32 mouse cellular contexts compared by ENCODE assay signal in the genomic region with DNA sequence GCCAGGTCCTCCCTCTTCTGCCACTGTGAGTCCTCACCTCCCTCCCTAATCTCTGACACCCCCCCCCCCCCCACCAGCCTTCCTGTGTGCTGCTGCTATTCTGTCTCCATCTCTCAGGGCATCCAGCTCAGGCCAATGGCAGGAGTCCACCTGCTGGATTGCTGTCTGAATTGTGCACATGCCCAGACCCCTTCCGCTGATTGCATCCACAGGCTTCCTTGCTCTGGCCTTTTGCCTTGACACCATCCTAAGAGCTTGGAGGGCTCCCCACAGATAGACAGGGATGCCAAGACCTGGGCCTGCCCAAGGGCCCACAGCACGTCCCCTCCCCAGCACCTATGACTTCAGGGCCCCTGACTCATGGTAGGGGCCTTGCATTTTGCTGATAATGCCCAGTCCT. TPM values are rescaled to one million over a fixed set of nuclear protein-coding genes. Genes with fewer than 3 reads are reported as not detected.
DNase-seq lines count a peak whose midpoint lies in the region; ATAC-seq and TF ChIP-seq lines count a peak whose summit lies in the region.
"Had no signal": no experiment of that assay in that cellular context is flagged by ENCODE, and none has a peak within 500 bp of the region (broad histone marks: within the 10 kb centered on the region; RNA-seq: fewer than 3 reads in every experiment).

No protein-coding gene starts in this region.

- intact Hi-C loops in heart, adult 2 months (cut with DNase I) = no loop called here

- peaks cover 7 to 19% of the 10 kb centered on the region in 2 experiments; a peak in 3 of 4 replicates for H3K4me1 ChIP-seq in heart, embryonic 14.5 days (ENCODE audit: control insufficient read depth in 2 of 2, insufficient read depth in 2 of 2, low read length in 2 of 2)
- H3K4me1 ChIP-seq in heart, adult 2 months (ENCODE audit: control insufficient read depth, insufficient read depth, low read length) = no peaks in the 10 kb centered on the region
- H3K4me1 ChIP-seq in stomach, embryonic 16.5 days (ENCODE audit: control insufficient read depth, insufficient read depth, low read length) = no peaks in the 10 kb centered on the region
- H3K4me1 ChIP-seq in stomach, postnatal 0 days (replicated peaks; ENCODE audit: control insufficient read depth, insufficient read depth) = no peaks in the 10 kb centered on the region
- 0 out of 2 replicates have a peak, but pooled peaks cover 2% of the 10 kb centered on the region for H3K4me1 ChIP-seq in embryonic facial prominence, embryonic 12.5 days
- H3K4me1 ChIP-seq: embryonic facial prominence, embryonic 15.5 days; liver, embryonic 15.5 days had no signal

- no peak for ATAC-seq in heart, embryonic 14.5 days (ENCODE audit: insufficient number of reproducible peaks, insufficient read depth, low FRiP score, low read depth)
- no peak for ATAC-seq in stomach, embryonic 16.5 days (ENCODE audit: insufficient read depth, low FRiP score)
- ATAC-seq in stomach, postnatal 0 days (ENCODE audit: low FRiP score, low TSS enrichment) = no peak
- ATAC-seq in embryonic facial prominence, embryonic 12.5 days (ENCODE audit: insufficient number of reproducible peaks, insufficient read depth, low FRiP score, low TSS enrichment) = no peak
- ATAC-seq: forebrain, embryonic 14.5 days; intestine, postnatal 0 days had no signal

- H3K36me3 ChIP-seq in heart, embryonic 14.5 days (ENCODE audit: control insufficient read depth, insufficient read depth, low read length) = no peaks in the 10 kb centered on the region
- H3K36me3 ChIP-seq in heart, adult 2 months (ENCODE audit: control insufficient read depth, insufficient read depth, low read length) = no peaks in the 10 kb centered on the region
- no peaks in the 10 kb centered on the region for H3K36me3 ChIP-seq in stomach, embryonic 16.5 days (ENCODE audit: control insufficient read depth, insufficient read depth, low read length)
- H3K36me3 ChIP-seq in stomach, postnatal 0 days (ENCODE audit: control insufficient read depth, insufficient read depth, low read length) = no peaks in the 10 kb centered on the region
- no peaks in the 10 kb centered on the region for H3K36me3 ChIP-seq in embryonic facial prominence, embryonic 12.5 days
- H3K36me3 ChIP-seq: embryonic facial prominence, embryonic 15.5 days; G1E; limb, embryonic 12.5 days; liver, embryonic 15.5 days; neural tube, embryonic 12.5 days had no signal

- H3K27me3 ChIP-seq in heart, embryonic 14.5 days (ENCODE audit: control insufficient read depth, insufficient read depth, low read length) = no peaks in the 10 kb centered on the region
- no peaks in the 10 kb centered on the region for H3K27me3 ChIP-seq in heart, adult 2 months (ENCODE audit: control insufficient read depth, insufficient read depth, low read length)
- no peaks in the 10 kb centered on the region for H3K27me3 ChIP-seq in stomach, embryonic 16.5 days (ENCODE audit: control insufficient read depth, insufficient read depth, low read length)
- H3K27me3 ChIP-seq in stomach, postnatal 0 days (ENCODE audit: control insufficient read depth, insufficient read depth, low read length) = no peaks in the 10 kb centered on the region
- no peaks in the 10 kb centered on the region for H3K27me3 ChIP-seq in embryonic facial prominence, embryonic 12.5 days
- H3K27me3 ChIP-seq: embryonic facial prominence, embryonic 15.5 days; limb, embryonic 12.5 days; liver, embryonic 15.5 days; neural tube, embryonic 12.5 days had no signal

- H3K9me3 ChIP-seq in heart, embryonic 14.5 days (ENCODE audit: control insufficient read depth, low read length) = no peaks in the 10 kb centered on the region
- no peaks in the 10 kb centered on the region for H3K9me3 ChIP-seq in stomach, embryonic 16.5 days (replicated peaks; ENCODE audit: control insufficient read depth, low read length)
- H3K9me3 ChIP-seq in stomach, postnatal 0 days (ENCODE audit: control insufficient read depth, low read length) = no peaks in the 10 kb centered on the region
- H3K9me3 ChIP-seq in embryonic facial prominence, embryonic 12.5 days = no peaks in the 10 kb centered on the region
- H3K9me3 ChIP-seq: embryonic facial prominence, embryonic 15.5 days; G1E; limb, embryonic 12.5 days; liver, embryonic 15.5 days; neural tube, embryonic 12.5 days had no signal

- no peaks in the 10 kb centered on the region for H3K79me2 ChIP-seq in heart, adult 2 months (replicated peaks; ENCODE audit: control insufficient read depth, insufficient read depth, low read length)

- no peak for TF ChIP-seq EP300 in heart, adult 2 months (IDR thresholded peaks at IDR 0.05; ENCODE audit: insufficient read depth, low read depth, low read length)
- TF ChIP-seq EP300 in stomach, postnatal 0 days (optimal IDR thresholded peaks at IDR 0.05) = no peak

- no peak overlapping the region for H3K4me2 ChIP-seq in heart, embryonic 14.5 days (ENCODE audit: low read length)
- H3K4me2 ChIP-seq in stomach, embryonic 16.5 days (ENCODE audit: low read depth, low read length) = no peak overlapping the region
- H3K4me2 ChIP-seq in stomach, postnatal 0 days (replicated peaks; ENCODE audit: low read depth) = no peak overlapping the region
- H3K4me2 ChIP-seq in embryonic facial prominence, embryonic 12.5 days (replicated peaks) = no peak overlapping the region
- H3K4me2 ChIP-seq: embryonic facial prominence, embryonic 15.5 days; limb, embryonic 12.5 days; liver, embryonic 15.5 days; lung, embryonic 14.5 days; midbrain, embryonic 11.5 days; neural tube, embryonic 12.5 days had no signal

- no peak for TF ChIP-seq CTCF in heart, adult 2 months (IDR thresholded peaks at IDR 0.05)
- TF ChIP-seq CTCF in stomach, postnatal 0 days (IDR thresholded peaks at IDR 0.05; ENCODE audit: low read depth) = no peak

- peak; percentile 38 for DNase-seq in gastrocnemius, postnatal 10 days
- no peak for DNase-seq in gastrocnemius, adult 8-10 months (ENCODE audit: low spot score in 2 of 2)
- no peak for DNase-seq in heart, adult 2 months
- DNase-seq in stomach, postnatal 0 days (ENCODE audit: low spot score) = no peak
- no peak for DNase-seq in kidney, adult 11 months
- DNase-seq: adrenal gland, adult 8-10 months; cerebellum, adult 11-12 months; cerebellum, adult 9-11 months; embryo, embryonic 11 days; heart, adult 11 months; kidney, postnatal 14 days; lung, embryonic 14.5 days; lung, postnatal 14 days; right cerebral cortex, adult 18-20 months; spleen, adult 18-20 months; thymus, adult 2 months; thymus, postnatal 36 days had no signal

- no peak for TF ChIP-seq POLR2A in heart, adult 2 months (IDR thresholded peaks at IDR 0.05; ENCODE audit: insufficient read depth, low read depth, low read length)

- no peak overlapping the region for H3K9ac ChIP-seq in heart, embryonic 14.5 days (ENCODE audit: low read length)
- no peak overlapping the region for H3K9ac ChIP-seq in heart, adult 2 months (ENCODE audit: low read depth, low read length)
- H3K9ac ChIP-seq in stomach, embryonic 16.5 days (ENCODE audit: low read length) = peak overlapping the region; percentile 31; the same call in 1 of the 2 replicates
- H3K9ac ChIP-seq in stomach, postnatal 0 days (ENCODE audit: low read length) = no peak overlapping the region
- no peak overlapping the region for H3K9ac ChIP-seq in embryonic facial prominence, embryonic 12.5 days
- H3K9ac ChIP-seq: embryonic facial prominence, embryonic 15.5 days; limb, embryonic 12.5 days; liver, embryonic 15.5 days; lung, embryonic 14.5 days; neural tube, embryonic 12.5 days had no signal

- WGBS in heart, embryonic 14.5 days = 63% methylated on average over 2 of the region's 2 CpGs
- WGBS in heart, adult 2 months = 66% methylated on average over 2 of the region's 2 CpGs
- WGBS in stomach, embryonic 16.5 days = 64% methylated on average over 2 of the region's 2 CpGs
- 72% methylated on average over 2 of the region's 2 CpGs for WGBS in stomach, postnatal 0 days
- WGBS in embryonic facial prominence, embryonic 12.5 days = 71% methylated on average over 2 of the region's 2 CpGs

- no peak overlapping the region for H3K4me3 ChIP-seq in heart, embryonic 14.5 days (ENCODE audit: control insufficient read depth in 1 of 2, insufficient read depth in 1 of 2, low read depth in 1 of 2, low read length in 2 of 2)
- H3K4me3 ChIP-seq in heart, adult 2 months = no peak overlapping the region
- no peak overlapping the region for H3K4me3 ChIP-seq in stomach, embryonic 16.5 days (replicated peaks; ENCODE audit: low read length)
- no peak overlapping the region for H3K4me3 ChIP-seq in stomach, postnatal 0 days (ENCODE audit: low read depth, low read length)
- no peak overlapping the region for H3K4me3 ChIP-seq in embryonic facial prominence, embryonic 12.5 days
- H3K4me3 ChIP-seq: embryonic facial prominence, embryonic 15.5 days; left cerebral cortex, adult 2 months; limb, embryonic 12.5 days; liver, embryonic 15.5 days; myocyte; neural tube, embryonic 12.5 days had no signal

- 0 out of 4 replicates have a peak overlapping the region, but pooled peaks have one; percentile 9 to 10 for H3K27ac ChIP-seq in heart, embryonic 14.5 days (replicated peaks in 1 of 2; ENCODE audit: control insufficient read depth in 1 of 2, insufficient read depth in 1 of 2, low read depth in 2 of 2, low read length in 2 of 2)
- no peak overlapping the region for H3K27ac ChIP-seq in heart, adult 2 months
- H3K27ac ChIP-seq in stomach, embryonic 16.5 days (ENCODE audit: low read length) = no peak overlapping the region
- no peak overlapping the region for H3K27ac ChIP-seq in stomach, postnatal 0 days (replicated peaks)
- 0 out of 2 replicates have a peak overlapping the region, but pooled peaks have one; percentile 18 for H3K27ac ChIP-seq in embryonic facial prominence, embryonic 12.5 days
- H3K27ac ChIP-seq: embryonic facial prominence, embryonic 15.5 days; left cerebral cortex, adult 2 months; limb, embryonic 12.5 days; liver, embryonic 15.5 days; neural tube, embryonic 12.5 days had no signal

RNA-seq across cellular contexts. Expression of gene Pick1, which starts 18.6 kb away (rescaled TPM):
- 10 to 100 TPM; 21.4 to 24.8 TPM for total RNA-seq in gastrocnemius, postnatal 10 days (2021)
- 10 to 100 TPM; 30.0 to 34.8 (median 32.4) TPM for total RNA-seq in gastrocnemius, adult 8-10 months (2022)
- polyA plus RNA-seq in heart, embryonic 14.5 days (2014; fragmentation: Nextera tagmentation; extraction: Ambion mirVana) = 19.2 and 24.5 TPM in 2 replicates
- total RNA-seq in heart, adult 2 months (2021) = 10 to 100 TPM; 21.3 to 24.0 TPM
- polyA plus RNA-seq in heart, adult 2 months (2012; rRNA removed) = 27.7 and 35.5 TPM in 2 replicates
- 55.0 and 58.7 TPM in 2 replicates for polyA plus RNA-seq in stomach, embryonic 16.5 days (2015; fragmentation: Nextera tagmentation; extraction: Ambion mirVana)
- 25.7 and 26.7 TPM in 2 replicates for polyA plus RNA-seq in stomach, postnatal 0 days (2015; fragmentation: Nextera tagmentation; extraction: Ambion mirVana)
- 60.2 and 60.7 TPM in 2 replicates for polyA plus RNA-seq in embryonic facial prominence, embryonic 12.5 days (2016; fragmentation: Nextera tagmentation; extraction: Ambion mirVana)

RNA-seq across cellular contexts. Expression of gene Gm49486, which starts 18.8 kb away (rescaled TPM):
- total RNA-seq in gastrocnemius, postnatal 10 days (2021) = under 1 TPM; 0.45 to 0.54 TPM
- total RNA-seq in gastrocnemius, adult 8-10 months (2022) = under 1 TPM; 0.24 to 0.72 (median 0.36) TPM
- polyA plus RNA-seq in heart, embryonic 14.5 days (2014; fragmentation: Nextera tagmentation; extraction: Ambion mirVana) = 0.63 and 0.84 TPM in 2 replicates
- 1 to 10 TPM in 1 of 2 experiments, under 1 TPM in 1; 0.61 to 1.4 TPM for total RNA-seq in heart, adult 2 months (2021)
- polyA plus RNA-seq in heart, adult 2 months (2012; rRNA removed) = 0.39 and 0.59 TPM in 2 replicates
- polyA plus RNA-seq in stomach, embryonic 16.5 days (2015; fragmentation: Nextera tagmentation; extraction: Ambion mirVana) = 0.23 and 0.55 TPM in 2 replicates
- polyA plus RNA-seq in stomach, postnatal 0 days (2015; fragmentation: Nextera tagmentation; extraction: Ambion mirVana) = 0.23 and 0.27 TPM in 2 replicates
- 0.78 and 0.90 TPM in 2 replicates for polyA plus RNA-seq in embryonic facial prominence, embryonic 12.5 days (2016; fragmentation: Nextera tagmentation; extraction: Ambion mirVana)
- total RNA-seq: adrenal gland, adult 8-10 months; hematopoietic stem cell, adult 5-6 weeks; liver, adult 2 months had no signal
- polyA plus RNA-seq: G1E; liver, adult 2 months; liver, embryonic 15.5 days had no signal

RNA-seq across cellular contexts. Expression of gene Slc16a8, which starts 44.2 kb away (rescaled TPM):
- under 1 TPM in 1 of 2 experiments, not detected in 1; 0.14 TPM for total RNA-seq in gastrocnemius, postnatal 10 days (2021)
- under 1 TPM; 0.15 to 0.85 (median 0.16) TPM for total RNA-seq in gastrocnemius, adult 8-10 months (2022)
- polyA plus RNA-seq in heart, embryonic 14.5 days (2014; fragmentation: Nextera tagmentation; extraction: Ambion mirVana) = 0.28 and 0.75 TPM in 2 replicates
- under 1 TPM; 0.16 to 0.39 TPM for total RNA-seq in heart, adult 2 months (2021)
- polyA plus RNA-seq in heart, adult 2 months (2012; rRNA removed) = 0.12 and 0.57 TPM in 2 replicates
- 0.15 TPM in 1 of 2 replicates, not detected in the other for polyA plus RNA-seq in stomach, embryonic 16.5 days (2015; fragmentation: Nextera tagmentation; extraction: Ambion mirVana)
- polyA plus RNA-seq in stomach, postnatal 0 days (2015; fragmentation: Nextera tagmentation; extraction: Ambion mirVana) = 0.10 and 0.12 TPM in 2 replicates
- polyA plus RNA-seq in embryonic facial prominence, embryonic 12.5 days (2016; fragmentation: Nextera tagmentation; extraction: Ambion mirVana) = 0.25 and 0.50 TPM in 2 replicates
- total RNA-seq: adrenal gland, adult 8-10 months; G1E; hematopoietic stem cell, adult 5-6 weeks; liver, adult 2 months had no signal
- polyA plus RNA-seq: G1E; intestine, postnatal 0 days; liver, adult 2 months; liver, embryonic 15.5 days had no signal

RNA-seq across cellular contexts. Expression of gene Sox10, which starts 45.3 kb away (rescaled TPM):
- total RNA-seq in gastrocnemius, postnatal 10 days (2021) = 1 to 10 TPM; 7.6 to 8.1 TPM
- under 1 TPM; 0.19 to 0.72 (median 0.64) TPM for total RNA-seq in gastrocnemius, adult 8-10 months (2022)
- 0.63 and 0.80 TPM in 2 replicates for polyA plus RNA-seq in heart, embryonic 14.5 days (2014; fragmentation: Nextera tagmentation; extraction: Ambion mirVana)
- 1 to 10 TPM; 1.1 to 1.3 TPM for total RNA-seq in heart, adult 2 months (2021)
- polyA plus RNA-seq in heart, adult 2 months (2012; rRNA removed) = 4.5 and 4.9 TPM in 2 replicates
- polyA plus RNA-seq in stomach, embryonic 16.5 days (2015; fragmentation: Nextera tagmentation; extraction: Ambion mirVana) = 5.3 and 5.4 TPM in 2 replicates
- polyA plus RNA-seq in stomach, postnatal 0 days (2015; fragmentation: Nextera tagmentation; extraction: Ambion mirVana) = 3.6 and 3.9 TPM in 2 replicates
- 21.1 and 21.7 TPM in 2 replicates for polyA plus RNA-seq in embryonic facial prominence, embryonic 12.5 days (2016; fragmentation: Nextera tagmentation; extraction: Ambion mirVana)
- total RNA-seq: hematopoietic stem cell, adult 5-6 weeks; liver, adult 2 months had no signal
- polyA plus RNA-seq: G1E; liver, adult 2 months; myocyte had no signal

Comparison
In these comparisons a context has a peak if more than half of its experiments do, and no peak if none do; other contexts are left out.
1. H3K27ac ChIP-seq: peak in heart, embryonic 14.5 days (2 of 2) and embryonic facial prominence, embryonic 12.5 days (single experiment); none in heart, adult 2 months (single experiment), stomach, embryonic 16.5 days (single experiment) and stomach, postnatal 0 days (single experiment).